Mouse (Mus musculus) lung, postnatal 0 days (tissue): ENCODE results near the gene Edar.
A peak's percentile ranks its signal among the peaks of the same experiment; 100 is the strongest.

Source experiments
- CTCF ChIP-seq: IDR thresholded peaks from 2 replicates; pipeline ENCODE4 v1.5.1; 2016; ENCODE audit warnings: antibody characterized with exemption, mild to moderate bottlenecking
- EP300 ChIP-seq: IDR thresholded peaks from 2 replicates; pipeline ENCODE4 v1.6.1; 2016; ENCODE audit warnings: antibody characterized with exemption, mild to moderate bottlenecking, control low read depth

GRCm38 (mm10) chr10:58675533-58675932 is at the start of gene Edar:
- TF ChIP-seq CTCF (peak; percentile 96), EP300 (no peak)
